Mouse (Mus musculus) liver, embryonic 15.5 days (tissue): Measurements from ENCODE around the gene Acot5. TPM values are rescaled to one million over a fixed set of nuclear protein-coding genes. Genes with fewer than 3 reads are reported as not detected.
"Not testable (repeated sequence)": the region's sequence is repeated elsewhere in the genome, so short reads cannot be mapped to it uniquely, and the experiment has no call there.

Source experiments
- ATAC-seq: fragments of 200-750 bp; cut with Nextera tagmentation; 2 replicates; pipeline ENCODE4 v1.8.0; 2017; ENCODE audit warnings: moderate number of reproducible peaks, mild to moderate bottlenecking, moderate library complexity; ENCODE audit not compliant: insufficient read depth
- H3K27ac ChIP-seq: fragments of 300-500 bp; sonication (generic); replicated peaks from 2 replicates; pipeline ENCODE4 v1.5.1; 2015; ENCODE audit warnings: mild to moderate bottlenecking, inconsistent platforms
- H3K27me3 ChIP-seq: fragments of 300-500 bp; sonication (generic); 2 replicates; pipeline ENCODE4 v1.6.1; 2015; ENCODE audit warnings: mild to moderate bottlenecking, inconsistent platforms
- H3K36me3 ChIP-seq: fragments of 300-500 bp; sonication (generic); replicated peaks from 2 replicates; pipeline ENCODE4 v1.6.1; 2015; ENCODE audit warnings: moderate library complexity, mild to moderate bottlenecking, inconsistent platforms
- H3K4me1 ChIP-seq: fragments of 300-500 bp; sonication (generic); replicated peaks from 2 replicates; pipeline ENCODE4 v1.6.1; 2015; ENCODE audit warnings: inconsistent platforms
- H3K4me2 ChIP-seq: fragments of 300-500 bp; sonication (generic); 2 replicates; pipeline ENCODE4 v1.6.1; 2015; ENCODE audit warnings: moderate library complexity, mild to moderate bottlenecking, inconsistent platforms
- H3K4me3 ChIP-seq: fragments of 300-500 bp; sonication (generic); replicated peaks from 2 replicates; pipeline ENCODE4 v1.5.1; 2015; ENCODE audit warnings: mild to moderate bottlenecking, inconsistent platforms
- H3K9ac ChIP-seq: fragments of 300-500 bp; sonication (generic); 2 replicates; pipeline ENCODE4 v1.6.1; 2015; ENCODE audit warnings: moderate library complexity, mild to moderate bottlenecking, inconsistent platforms
- H3K9me3 ChIP-seq: fragments of 300-500 bp; sonication (generic); replicated peaks from 2 replicates; pipeline ENCODE4 v1.6.1; 2016; ENCODE audit warnings: inconsistent platforms
- WGBS: fragments of 180-500 bp; shearing (Covaris S2); methylation state at CpG from one replicate; pipeline ENCODE4 v1.1.7; 2015; ENCODE audit warnings: mixed read lengths; ENCODE audit not compliant: insufficient replicate concordance; 5-methylcytosine and 5-hydroxymethylcytosine counted together
- polyA plus RNA-seq: library from polyadenylated mRNA; unstranded; fragments of >200 nt; fragmentation: Nextera tagmentation; extraction: Ambion mirVana; gene quantifications from 2 replicates; pipeline ENCODE4 v1.2.1, GENCODE M21; 2015

Acot5 gene
- polyA plus RNA-seq, 1 experiment from 2014 or later, result 0.06 TPM

- no peak overlapping the region for H3K4me3 ChIP-seq
- ATAC-seq, result no peak
- no peaks in the 10 kb centered on the region for H3K36me3 ChIP-seq
- no peak overlapping the region for H3K9ac ChIP-seq
- WGBS, result 84% methylated on average over 20 of the region's 20 CpGs
- H3K4me1 ChIP-seq, result no peaks in the 10 kb centered on the region
- H3K27ac ChIP-seq, result no peak overlapping the region
- H3K9me3 ChIP-seq, result no peaks in the 10 kb centered on the region
- peaks cover 9% of the 10 kb centered on the region for H3K27me3 ChIP-seq
- no peak overlapping the region for H3K4me2 ChIP-seq
Observed at GRCm38 (mm10) chr12:84062336-84062735, 6.8 kb upstream of the Acot5 start.

GRCm38 (mm10) chr12:84063228-84063627 is 5.9 kb upstream of the Acot5 start:
- Histone ChIP-seq H3K4me1 (no peaks in the 10 kb centered on the region), H3K4me3 (no peak overlapping the region), H3K27ac (no peak overlapping the region), H3K4me2 (no peak overlapping the region), H3K27me3 (peaks cover 18% of the 10 kb centered on the region), H3K9me3 (no peaks in the 10 kb centered on the region), H3K36me3 (no peaks in the 10 kb centered on the region), H3K9ac (no peak overlapping the region)
- 57% methylated on average over 5 of the region's 5 CpGs for WGBS
- no peak for ATAC-seq

GRCm38 (mm10) chr12:84063833-84064232 is 5.3 kb upstream of the Acot5 start:
- Histone ChIP-seq H3K4me2 (no peak overlapping the region), H3K4me1 (no peaks in the 10 kb centered on the region), H3K27ac (no peak overlapping the region), H3K4me3 (no peak overlapping the region), H3K27me3 (peaks cover 24% of the 10 kb centered on the region), H3K9ac (no peak overlapping the region), H3K36me3 (no peaks in the 10 kb centered on the region), H3K9me3 (no peaks in the 10 kb centered on the region)
- 63% methylated on average over 2 of the region's 2 CpGs for WGBS
- ATAC-seq, result no peak

- Histone ChIP-seq H3K9ac (no peak overlapping the region), H3K36me3 (no peaks in the 10 kb centered on the region), H3K9me3 (no peaks in the 10 kb centered on the region), H3K4me1 (no peaks in the 10 kb centered on the region), H3K4me3 (no peak overlapping the region), H3K27ac (no peak overlapping the region), H3K27me3 (peaks cover 31% of the 10 kb centered on the region), H3K4me2 (no peak overlapping the region)
- 61% methylated on average over 8 of the region's 8 CpGs for WGBS
- no peak for ATAC-seq
Observed at GRCm38 (mm10) chr12:84064621-84065020, 4.5 kb upstream of the Acot5 start.

GRCm38 (mm10) chr12:84067752-84068151 is 1.4 kb upstream of the Acot5 start:
- Histone ChIP-seq H3K27me3 (peaks cover 55% of the 10 kb centered on the region), H3K4me3 (no peak overlapping the region), H3K27ac (no peak overlapping the region), H3K4me2 (no peak overlapping the region), H3K4me1 (no peaks in the 10 kb centered on the region), H3K9ac (no peak overlapping the region), H3K9me3 (no peaks in the 10 kb centered on the region), H3K36me3 (no peaks in the 10 kb centered on the region)
- WGBS, result 59% methylated on average over 4 of the region's 4 CpGs
- no peak for ATAC-seq

- Histone ChIP-seq H3K4me3 (no peak overlapping the region), H3K4me1 (no peaks in the 10 kb centered on the region), H3K27me3 (peaks cover 58% of the 10 kb centered on the region), H3K9me3 (no peaks in the 10 kb centered on the region), H3K36me3 (no peaks in the 10 kb centered on the region), H3K4me2 (no peak overlapping the region), H3K27ac (no peak overlapping the region), H3K9ac (no peak overlapping the region)
- no peak for ATAC-seq
- WGBS, result 45% methylated on average over 8 of the region's 8 CpGs
Observed at GRCm38 (mm10) chr12:84068296-84068695, 829 bp upstream of the Acot5 start.

- H3K27ac ChIP-seq, H3K4me1 ChIP-seq, H3K9ac ChIP-seq, ATAC-seq, H3K9me3 ChIP-seq, H3K36me3 ChIP-seq: not testable (repeated sequence)
- peak overlapping the region; percentile 56 for H3K4me2 ChIP-seq
- 2% methylated on average over 47 of the region's 52 CpGs for WGBS
- H3K27me3 ChIP-seq, result peaks cover 58% of the 10 kb centered on the region
- peak overlapping the region; percentile 31 for H3K4me3 ChIP-seq
Observed at GRCm38 (mm10) chr12:84069582-84069981, 457 bp downstream of the Acot5 start.

- Histone ChIP-seq H3K4me1 (no peaks in the 10 kb centered on the region), H3K9ac (no peak overlapping the region), H3K9me3 (no peaks in the 10 kb centered on the region), H3K36me3 (no peaks in the 10 kb centered on the region), H3K4me2 (no peak overlapping the region), H3K27ac (no peak overlapping the region), H3K4me3 (no peak overlapping the region), H3K27me3 (peaks cover 56% of the 10 kb centered on the region)
- ATAC-seq, result no peak
- WGBS, result 70% methylated on average over 2 of the region's 2 CpGs
Observed at GRCm38 (mm10) chr12:84071696-84072095, 2.6 kb downstream of the Acot5 start.

GRCm38 (mm10) chr12:84077371-84077990 is 8.4 kb downstream of the Acot5 start:
- Histone ChIP-seq H3K4me3 (no peak overlapping the region), H3K9ac (no peak overlapping the region), H3K9me3 (no peaks in the 10 kb centered on the region), H3K4me1 (no peaks in the 10 kb centered on the region), H3K27ac (no peak overlapping the region), H3K27me3 (peaks cover 5% of the 10 kb centered on the region), H3K4me2 (no peak overlapping the region), H3K36me3 (no peaks in the 10 kb centered on the region)
- 64% methylated on average over 4 of the region's 4 CpGs for WGBS
- no peak for ATAC-seq

GRCm38 (mm10) chr12:84083842-84084241 is 14.7 kb downstream of the Acot5 start:
- no peaks in the 10 kb centered on the region for H3K36me3 ChIP-seq
- H3K9me3 ChIP-seq, result no peaks in the 10 kb centered on the region
- 66% methylated on average over 2 of the region's 2 CpGs for WGBS
- H3K4me3 ChIP-seq, result no peak overlapping the region
- H3K9ac ChIP-seq, result no peak overlapping the region
- H3K4me2 ChIP-seq, result no peak overlapping the region
- H3K4me1 ChIP-seq, result no peaks in the 10 kb centered on the region
- no peak overlapping the region for H3K27ac ChIP-seq
- ATAC-seq, result no peak
- no peaks in the 10 kb centered on the region for H3K27me3 ChIP-seq

GRCm38 (mm10) chr12:84084581-84084980 is 15.5 kb downstream of the Acot5 start:
- Histone ChIP-seq H3K36me3 (no peaks in the 10 kb centered on the region), H3K4me3 (no peak overlapping the region), H3K4me1 (no peaks in the 10 kb centered on the region), H3K4me2 (no peak overlapping the region), H3K27me3 (no peaks in the 10 kb centered on the region), H3K9me3 (no peaks in the 10 kb centered on the region), H3K27ac (no peak overlapping the region), H3K9ac (no peak overlapping the region)
- WGBS, result 59% methylated on average over 4 of the region's 4 CpGs
- no peak for ATAC-seq

GRCm38 (mm10) chr12:84094666-84095065 is 25.5 kb downstream of the Acot5 start:
- H3K4me1 ChIP-seq, H3K36me3 ChIP-seq, H3K4me3 ChIP-seq, H3K9me3 ChIP-seq, ATAC-seq, H3K27me3 ChIP-seq, H3K9ac ChIP-seq, H3K27ac ChIP-seq, H3K4me2 ChIP-seq: not testable (repeated sequence)
- 60% methylated on average over 5 of the region's 5 CpGs for WGBS
